Mouse (Mus musculus): Measurements from ENCODE around the gene Zfp763. TPM values are rescaled to one million over a fixed set of nuclear protein-coding genes. Genes with fewer than 3 reads are reported as not detected.

Gene Zfp763
- polyA plus RNA-seq, 1 experiment from 2014 or later = 25.9 TPM

- 93% methylated on average over 4 of the region's 4 CpGs for WGBS
- no peaks in the 10 kb centered on the region for H3K4me1 ChIP-seq (replicated peaks)
- no peak overlapping the region for H3K9ac ChIP-seq
- ATAC-seq (ENCODE audit: low read depth) = no peak
- no peaks in the 10 kb centered on the region for H3K9me3 ChIP-seq
- no peaks in the 10 kb centered on the region for H3K27me3 ChIP-seq
- peaks cover 47% of the 10 kb centered on the region for H3K36me3 ChIP-seq
- H3K4me3 ChIP-seq = no peak overlapping the region
- no peak overlapping the region for H3K4me2 ChIP-seq
- H3K27ac ChIP-seq (replicated peaks) = no peak overlapping the region
These were observed 51.8 kb downstream of the Zfp763 start for GRCm38 (mm10) chr17:32981361-32981760.

Other genes starting within 250 kb of the Zfp763 start
- 24.3 and 28.1 TPM in 2 replicates for gene Zfp871, start 245.1 kb downstream of the Zfp763 start, polyA plus RNA-seq (2015; fragmentation: Nextera tagmentation; extraction: Ambion mirVana)
- gene Zfp811, start 223.5 kb downstream of the Zfp763 start, polyA plus RNA-seq (2015; fragmentation: Nextera tagmentation; extraction: Ambion mirVana) = 48.7 and 55.0 TPM in 2 replicates
- 18.4 and 18.8 TPM in 2 replicates for gene Zfp799, start 203.1 kb downstream of the Zfp763 start, polyA plus RNA-seq (2015; fragmentation: Nextera tagmentation; extraction: Ambion mirVana)
- 6.1 and 7.2 TPM in 2 replicates for gene Zfp870, start 141.8 kb downstream of the Zfp763 start, polyA plus RNA-seq (2015; fragmentation: Nextera tagmentation; extraction: Ambion mirVana)
- not detected in 2 replicates for gene Cyp4f14, start 116.1 kb downstream of the Zfp763 start, polyA plus RNA-seq (2015; fragmentation: Nextera tagmentation; extraction: Ambion mirVana)
- 7.0 and 8.2 TPM in 2 replicates for gene Cyp4f13, start 86.0 kb downstream of the Zfp763 start, polyA plus RNA-seq (2015; fragmentation: Nextera tagmentation; extraction: Ambion mirVana)
- 8.8 and 10.2 TPM in 2 replicates for gene Zfp472, start 67.6 kb downstream of the Zfp763 start, polyA plus RNA-seq (2015; fragmentation: Nextera tagmentation; extraction: Ambion mirVana)
- 19.3 and 23.2 TPM in 2 replicates for gene Zfp952, start 40.3 kb downstream of the Zfp763 start, polyA plus RNA-seq (2015; fragmentation: Nextera tagmentation; extraction: Ambion mirVana)
- gene 4921501E09Rik, start 34.7 kb upstream of the Zfp763 start, polyA plus RNA-seq (2015; fragmentation: Nextera tagmentation; extraction: Ambion mirVana) = not detected in 2 replicates
- 17.7 and 23.4 TPM in 2 replicates for gene Zfp563, start 55.9 kb upstream of the Zfp763 start, polyA plus RNA-seq (2015; fragmentation: Nextera tagmentation; extraction: Ambion mirVana)
- gene Morc2b, start 106.3 kb upstream of the Zfp763 start, polyA plus RNA-seq (2015; fragmentation: Nextera tagmentation; extraction: Ambion mirVana) = 0.62 and 0.64 TPM in 2 replicates
- gene Olfr55, start 135.0 kb upstream of the Zfp763 start, polyA plus RNA-seq (2015; fragmentation: Nextera tagmentation; extraction: Ambion mirVana) = 0.06 and 0.11 TPM in 2 replicates
- not detected in 2 replicates for gene Olfr239, start 157.9 kb upstream of the Zfp763 start, polyA plus RNA-seq (2015; fragmentation: Nextera tagmentation; extraction: Ambion mirVana)
- 0.06 TPM in 1 of 2 replicates, not detected in the other for gene Olfr1564, start 188.3 kb upstream of the Zfp763 start, polyA plus RNA-seq (2015; fragmentation: Nextera tagmentation; extraction: Ambion mirVana)
- 22.5 and 24.4 TPM in 2 replicates for gene Zfp955a, start 221.7 kb upstream of the Zfp763 start, polyA plus RNA-seq (2015; fragmentation: Nextera tagmentation; extraction: Ambion mirVana)
- gene Olfr63, start 231.3 kb upstream of the Zfp763 start, polyA plus RNA-seq (2015; fragmentation: Nextera tagmentation; extraction: Ambion mirVana) = 0.03 and 0.07 TPM in 2 replicates